Mouse (Mus musculus): ENCODE measurements at regions not wholly inside any gene's neighbourhood (a gene's known extent, or its start where the extent isn't known, plus 50 kb on each side); places are given as distances from the start of the nearest gene placed in this dataset.
A peak's percentile ranks its signal among the peaks of the same experiment; 100 is the strongest.

GRCm38 (mm10) chr10:60985109-60985576, 104.0 kb upstream of the Pcbd1 start:
- no peaks in the 10 kb centered on the region for H3K9me3 ChIP-seq (replicated peaks)
- no peak overlapping the region for H3K4me3 ChIP-seq
- no peak overlapping the region for H3K4me2 ChIP-seq
- no peak overlapping the region for H3K9ac ChIP-seq
- ATAC-seq = peak; percentile 66; the same call in 1 of the 2 replicates
- no peak overlapping the region for H3K27ac ChIP-seq
- H3K36me3 ChIP-seq (ENCODE audit: poor library complexity, severe bottlenecking) = no peaks in the 10 kb centered on the region
- no peaks in the 10 kb centered on the region for H3K27me3 ChIP-seq
- WGBS = 3% methylated on average over 10 of the region's 10 CpGs
- peaks cover 8% of the 10 kb centered on the region for H3K4me1 ChIP-seq

- H3K4me3 ChIP-seq = no peak overlapping the region
- no peaks in the 10 kb centered on the region for H3K27me3 ChIP-seq
- ATAC-seq = no peak
- no peak overlapping the region for H3K4me2 ChIP-seq
- H3K9ac ChIP-seq = no peak overlapping the region
- peaks cover 18% of the 10 kb centered on the region for H3K4me1 ChIP-seq
- H3K9me3 ChIP-seq (replicated peaks) = no peaks in the 10 kb centered on the region
- WGBS = 26% methylated on average over 6 of the region's 6 CpGs
- H3K27ac ChIP-seq = no peak overlapping the region
- no peaks in the 10 kb centered on the region for H3K36me3 ChIP-seq (ENCODE audit: poor library complexity, severe bottlenecking)
These were observed 107.4 kb upstream of the Pcbd1 start for GRCm38 (mm10) chr10:60981770-60982169.

GRCm38 (mm10) chr10:60973615-60974014, 115.5 kb upstream of the Pcbd1 start:
- Histone ChIP-seq H3K9me3 (replicated peaks) (peaks cover 5% of the 10 kb centered on the region), H3K4me2 (no peak overlapping the region), H3K4me3 (no peak overlapping the region), H3K36me3 (ENCODE audit: poor library complexity, severe bottlenecking) (no peaks in the 10 kb centered on the region), H3K27ac (no peak overlapping the region), H3K27me3 (no peaks in the 10 kb centered on the region), H3K9ac (no peak overlapping the region), H3K4me1 (no peaks in the 10 kb centered on the region)
- WGBS = 7% methylated on average over 2 of the region's 2 CpGs
- ATAC-seq = no peak

GRCm38 (mm10) chr10:60964843-60965242, 124.3 kb upstream of the Pcbd1 start:
- H3K4me2 ChIP-seq = no peak overlapping the region
- H3K27ac ChIP-seq = no peak overlapping the region
- H3K36me3 ChIP-seq (ENCODE audit: poor library complexity, severe bottlenecking) = no peaks in the 10 kb centered on the region
- WGBS = 86% methylated on average over 10 of the region's 10 CpGs
- no peak overlapping the region for H3K9ac ChIP-seq
- H3K4me3 ChIP-seq = no peak overlapping the region
- no peaks in the 10 kb centered on the region for H3K4me1 ChIP-seq
- H3K9me3 ChIP-seq (replicated peaks) = no peaks in the 10 kb centered on the region
- no peak for ATAC-seq
- H3K27me3 ChIP-seq = no peaks in the 10 kb centered on the region

GRCm38 (mm10) chr10:60957820-60958233, 126.4 kb upstream of the Unc5b start:
- ATAC-seq = 0 out of 2 replicates have a peak, but pooled peaks have one; percentile 43
- WGBS = 28% methylated on average over 17 of the region's 17 CpGs
- H3K4me2 ChIP-seq = no peak overlapping the region

GRCm38 (mm10) chr10:60955467-60955866, 124.1 kb upstream of the Unc5b start:
- Histone ChIP-seq H3K4me1 (peaks cover 20% of the 10 kb centered on the region), H3K36me3 (ENCODE audit: poor library complexity, severe bottlenecking) (no peaks in the 10 kb centered on the region), H3K9ac (no peak overlapping the region), H3K4me3 (no peak overlapping the region), H3K4me2 (no peak overlapping the region), H3K27me3 (0 out of 2 replicates have a peak, but pooled peaks cover 2% of the 10 kb centered on the region), H3K9me3 (replicated peaks) (no peaks in the 10 kb centered on the region), H3K27ac (no peak overlapping the region)
- no peak for ATAC-seq
- 51% methylated on average over 9 of the region's 9 CpGs for WGBS

More at GRCm38 (mm10) chr10:60957820-60958233, 126.4 kb upstream of the Unc5b start:
- Histone ChIP-seq H3K4me1 (peaks cover 14% of the 10 kb centered on the region), H3K27me3 (0 out of 2 replicates have a peak, but pooled peaks cover 2% of the 10 kb centered on the region), H3K36me3 (ENCODE audit: poor library complexity, severe bottlenecking) (no peaks in the 10 kb centered on the region), H3K9ac (no peak overlapping the region), H3K27ac (no peak overlapping the region), H3K4me3 (no peak overlapping the region), H3K9me3 (replicated peaks) (no peaks in the 10 kb centered on the region)

- no peak overlapping the region for H3K27ac ChIP-seq
- H3K9me3 ChIP-seq (replicated peaks) = no peaks in the 10 kb centered on the region
- no peak overlapping the region for H3K4me3 ChIP-seq
- 0 out of 2 replicates have a peak, but pooled peaks cover 2% of the 10 kb centered on the region for H3K27me3 ChIP-seq
- peaks cover 17% of the 10 kb centered on the region for H3K4me1 ChIP-seq
- no peaks in the 10 kb centered on the region for H3K36me3 ChIP-seq (ENCODE audit: poor library complexity, severe bottlenecking)
- peak; percentile 59 for ATAC-seq
- WGBS = 5% methylated on average over 7 of the region's 7 CpGs
- H3K9ac ChIP-seq = no peak overlapping the region
- peak overlapping the region; percentile 4; the same call in 1 of the 2 replicates for H3K4me2 ChIP-seq
These were observed 121.1 kb upstream of the Unc5b start for GRCm38 (mm10) chr10:60952495-60952894.

- no peak for ATAC-seq
- Histone ChIP-seq H3K4me1 (peaks cover 16% of the 10 kb centered on the region), H3K36me3 (ENCODE audit: poor library complexity, severe bottlenecking) (no peaks in the 10 kb centered on the region), H3K9me3 (replicated peaks) (no peaks in the 10 kb centered on the region), H3K4me3 (no peak overlapping the region), H3K4me2 (no peak overlapping the region), H3K27me3 (no peaks in the 10 kb centered on the region), H3K27ac (no peak overlapping the region), H3K9ac (no peak overlapping the region)
- 58% methylated on average over 7 of the region's 7 CpGs for WGBS
These were observed 117.7 kb upstream of the Unc5b start for GRCm38 (mm10) chr10:60948983-60949677.

GRCm38 (mm10) chr10:60943074-60943473, 111.7 kb upstream of the Unc5b start:
- no peak overlapping the region for H3K27ac ChIP-seq
- H3K4me2 ChIP-seq = no peak overlapping the region
- ATAC-seq = no peak
- no peaks in the 10 kb centered on the region for H3K36me3 ChIP-seq (ENCODE audit: poor library complexity, severe bottlenecking)
- no peaks in the 10 kb centered on the region for H3K4me1 ChIP-seq
- WGBS = 74% methylated on average over 6 of the region's 6 CpGs
- no peaks in the 10 kb centered on the region for H3K9me3 ChIP-seq (replicated peaks)
- no peaks in the 10 kb centered on the region for H3K27me3 ChIP-seq
- H3K4me3 ChIP-seq = no peak overlapping the region
- no peak overlapping the region for H3K9ac ChIP-seq

GRCm38 (mm10) chr10:60938749-60939148, 107.4 kb upstream of the Unc5b start:
- Histone ChIP-seq H3K9ac (no peak overlapping the region), H3K4me3 (no peak overlapping the region), H3K4me2 (no peak overlapping the region), H3K27ac (no peak overlapping the region), H3K27me3 (no peaks in the 10 kb centered on the region), H3K4me1 (peaks cover 31% of the 10 kb centered on the region), H3K36me3 (ENCODE audit: poor library complexity, severe bottlenecking) (no peaks in the 10 kb centered on the region), H3K9me3 (replicated peaks) (no peaks in the 10 kb centered on the region)
- WGBS = 92% methylated on average over 10 of the region's 10 CpGs
- ATAC-seq = no peak

- no peak overlapping the region for H3K4me2 ChIP-seq
- H3K9me3 ChIP-seq (replicated peaks) = no peaks in the 10 kb centered on the region
- no peak overlapping the region for H3K27ac ChIP-seq
- H3K27me3 ChIP-seq = no peaks in the 10 kb centered on the region
- peaks cover 31% of the 10 kb centered on the region for H3K4me1 ChIP-seq
- 40% methylated on average over 7 of the region's 7 CpGs for WGBS
- H3K4me3 ChIP-seq = no peak overlapping the region
- H3K36me3 ChIP-seq (ENCODE audit: poor library complexity, severe bottlenecking) = no peaks in the 10 kb centered on the region
- ATAC-seq = 0 out of 2 replicates have a peak, but pooled peaks have one; percentile 12
- H3K9ac ChIP-seq = no peak overlapping the region
These were observed 106.1 kb upstream of the Unc5b start for GRCm38 (mm10) chr10:60937517-60937866.

- H3K4me1 ChIP-seq = peaks cover 31% of the 10 kb centered on the region
- ATAC-seq = peak; percentile 37; the same call in 1 of the 2 replicates
- H3K4me2 ChIP-seq = no peak overlapping the region
- H3K27ac ChIP-seq = no peak overlapping the region
- no peaks in the 10 kb centered on the region for H3K36me3 ChIP-seq (ENCODE audit: poor library complexity, severe bottlenecking)
- H3K4me3 ChIP-seq = no peak overlapping the region
- 9% methylated on average over 13 of the region's 13 CpGs for WGBS
- no peaks in the 10 kb centered on the region for H3K9me3 ChIP-seq (replicated peaks)
- no peak overlapping the region for H3K9ac ChIP-seq
- no peaks in the 10 kb centered on the region for H3K27me3 ChIP-seq
These were observed 105.5 kb upstream of the Unc5b start for GRCm38 (mm10) chr10:60936659-60937516.
